Mouse (Mus musculus) left cerebral cortex, postnatal 25 days (tissue): ENCODE data around the gene Wdr75. TPM values are rescaled to one million over a fixed set of nuclear protein-coding genes. Genes with fewer than 3 reads are reported as not detected.

Experiments
- DNase-seq, 2 experiments: peaks; one replicate each; pipeline ENCODE4 v3.0.0; 2022; ENCODE audit warnings: low spot score in 2 of 2, mixed read lengths in 1 of 2
- intact Hi-C: fragments of 180-260 bp; cut with DNase I; formaldehyde crosslinking; loops from one replicate; pipeline ENCODE4 v1.15.1; 2025
- total RNA-seq, 2 experiments: library from RNA; stranded (reverse); gene quantifications; 2 replicates each; pipeline ENCODE4 v1.2.3; 2021

Gene Wdr75
- total RNA-seq: 10 to 100 TPM; 39.4 to 39.5 TPM

- peak; percentile 97 to 98 for DNase-seq
- intact Hi-C loops: no loop called here
Measured at GRCm38 (mm10) chr1:45794969-45795908, at the start of gene Wdr75. TSS of gene Wdr75 (plus strand) at chr1:45795166.

DNA sequence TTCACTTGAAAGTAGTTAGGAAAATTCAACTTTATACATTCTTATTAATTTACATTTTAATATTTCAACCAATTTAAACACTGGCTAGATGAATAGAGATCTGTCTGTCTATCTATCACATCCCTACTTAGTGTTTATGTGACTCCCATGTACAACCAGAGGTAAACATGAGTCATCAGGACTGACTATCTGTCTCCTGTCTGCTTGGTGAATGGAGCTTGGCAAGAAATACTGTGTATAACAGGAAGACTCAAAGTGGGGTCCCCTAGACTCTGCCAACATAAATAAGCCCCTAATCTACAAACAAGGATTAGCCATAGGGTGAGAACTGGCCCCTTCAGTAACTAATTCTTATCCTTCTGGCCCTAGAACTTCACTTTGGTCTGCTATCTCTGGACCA is 39.1 kb upstream of the Wdr75 start:
- intact Hi-C loops: no loop called here
- DNase-seq: no peak

- intact Hi-C loops: no loop called here
Measured at GRCm38 (mm10) chr1:45756707-45757106, 38.3 kb upstream of the Wdr75 start.

GRCm38 (mm10) chr1:45758011-45758410 is 37.0 kb upstream of the Wdr75 start:
- intact Hi-C loops: no loop called here

More at GRCm38 (mm10) chr1:45756707-45757106, 38.3 kb upstream of the Wdr75 start:
- DNase-seq: no peak

DNA sequence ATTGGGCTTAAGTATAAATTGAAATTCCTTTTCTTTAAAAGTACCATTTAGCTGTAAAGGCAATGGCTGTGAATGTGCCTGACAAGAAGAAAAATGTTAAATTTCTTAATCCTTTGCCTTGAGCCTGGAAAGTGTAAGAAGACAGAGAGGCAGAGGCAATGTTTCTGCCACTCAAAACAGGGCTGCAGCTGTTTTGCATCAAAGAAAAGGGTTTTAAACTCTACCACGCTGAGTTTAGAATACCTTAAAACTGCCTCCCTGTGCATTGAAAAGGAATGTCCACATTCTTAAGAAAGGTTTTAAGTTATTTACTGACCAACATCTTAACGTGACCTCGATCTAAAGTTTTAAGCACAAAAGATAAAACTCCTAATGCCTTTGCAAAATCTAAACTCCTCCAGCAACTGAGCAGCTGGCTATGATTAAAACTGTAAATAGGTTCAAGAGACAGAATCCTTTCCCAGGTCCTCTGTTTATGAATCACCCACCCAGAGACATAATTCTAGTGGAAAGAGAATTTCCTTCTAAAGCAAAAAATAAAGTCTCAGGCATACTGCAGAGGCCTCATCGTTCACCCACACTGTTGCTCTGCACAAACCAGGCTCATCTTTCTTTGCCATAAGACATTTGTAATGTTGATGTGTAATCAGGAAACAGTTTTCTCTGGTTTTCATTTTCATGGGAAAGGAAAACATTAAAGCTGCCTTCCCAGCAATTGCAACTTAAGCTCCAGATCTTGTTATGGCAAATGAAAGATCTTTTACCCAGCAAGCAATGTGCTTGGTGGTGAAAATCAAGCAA is 34.1 kb upstream of the Wdr75 start:
- intact Hi-C loops: loop anchor here (10.0 kb wide), 1 partner anchor 446 kb away; the partner anchor contains the start of gene Col3a1
- DNase-seq: peak in 1 of 2 experiments; percentile 38

More at GRCm38 (mm10) chr1:45758011-45758410, 37.0 kb upstream of the Wdr75 start:
- no peak for DNase-seq

DNA sequence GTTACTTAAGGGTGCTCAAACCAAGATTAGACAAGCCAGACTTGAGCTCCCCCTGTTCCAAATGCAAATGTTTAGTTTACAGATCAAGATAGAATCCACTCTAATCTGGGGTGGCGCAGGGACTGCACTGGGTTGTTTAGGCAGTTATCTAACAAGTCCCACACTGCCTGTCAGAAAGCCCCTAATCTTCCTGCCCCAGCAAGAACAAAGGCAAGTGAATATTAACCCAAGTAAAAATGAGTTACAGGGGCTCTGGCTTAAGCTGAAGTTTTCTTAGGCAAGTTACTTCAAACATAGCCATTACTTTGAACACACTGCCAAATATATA is 33.5 kb upstream of the Wdr75 start:
- intact Hi-C loops: loop anchor here (10.0 kb wide), 1 partner anchor 447 kb away; the partner anchor contains the start of gene Col3a1
- no peak for DNase-seq

- DNase-seq: peak in 1 of 2 experiments; percentile 6
- intact Hi-C loops: loop anchor here (1.0 to 10.0 kb wide), 5 partner anchors 93 to 1538 kb away; partner anchors contain the start of gene Col3a1
Measured at GRCm38 (mm10) chr1:45765678-45766077, 29.3 kb upstream of the Wdr75 start.

- peak; percentile 39 to 56 for DNase-seq
- intact Hi-C loops: loop anchor here (1.0 to 10.0 kb wide), 5 partner anchors 94 to 1539 kb away; partner anchors contain the start of gene Col3a1
Measured at GRCm38 (mm10) chr1:45766123-45766522, 28.8 kb upstream of the Wdr75 start.

- intact Hi-C loops: loop anchor here (2.0 to 10.0 kb wide), 4 partner anchors 95 to 1540 kb away; partner anchors contain the start of gene Col3a1
- DNase-seq: no peak
Measured at GRCm38 (mm10) chr1:45767533-45767932, 27.4 kb upstream of the Wdr75 start.

DNA sequence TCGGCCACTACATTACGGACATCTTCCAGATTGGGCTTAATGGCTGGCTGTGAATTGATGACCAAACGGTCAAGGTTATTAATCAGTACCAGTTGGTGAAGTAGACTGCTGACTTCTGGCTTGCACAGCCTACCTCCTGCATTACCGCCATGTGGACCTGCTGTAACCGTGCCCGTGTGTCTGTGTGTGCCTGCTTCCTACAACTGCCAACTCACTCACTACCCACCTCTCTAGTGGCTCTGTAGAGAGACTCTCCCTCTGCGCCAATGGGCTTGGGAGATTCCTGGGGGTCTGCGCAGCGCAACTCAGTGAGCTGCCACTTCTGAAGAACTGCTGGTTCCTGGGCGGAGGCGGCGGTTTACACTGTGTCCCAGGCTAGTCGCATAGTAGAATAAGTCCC is 25.6 kb upstream of the Wdr75 start:
- DNase-seq: no peak
- intact Hi-C loops: loop anchor here (5.0 to 10.0 kb wide), 3 partner anchors 97 to 1542 kb away; partner anchors contain the start of gene Col3a1

GRCm38 (mm10) chr1:45770051-45770450 is 24.9 kb upstream of the Wdr75 start:
- intact Hi-C loops: no loop called here
- DNase-seq: no peak

- intact Hi-C loops: no loop called here
- no peak for DNase-seq
Measured at GRCm38 (mm10) chr1:45780606-45781288, 14.2 kb upstream of the Wdr75 start.

- DNase-seq: peak; percentile 30 to 68
- intact Hi-C loops: loop anchor here (1.0 to 2.0 kb wide), 2 partner anchors 201 to 206 kb away; no protein-coding TSS in a partner anchor
Measured at GRCm38 (mm10) chr1:45816889-45817288, 21.9 kb downstream of the Wdr75 start.

- DNase-seq: no peak
- intact Hi-C loops: no loop called here
Measured at GRCm38 (mm10) chr1:45818564-45818963, 23.6 kb downstream of the Wdr75 start.

- DNase-seq: no peak
- intact Hi-C loops: no loop called here
Measured at GRCm38 (mm10) chr1:45824441-45824840, 29.5 kb downstream of the Wdr75 start.

DNA sequence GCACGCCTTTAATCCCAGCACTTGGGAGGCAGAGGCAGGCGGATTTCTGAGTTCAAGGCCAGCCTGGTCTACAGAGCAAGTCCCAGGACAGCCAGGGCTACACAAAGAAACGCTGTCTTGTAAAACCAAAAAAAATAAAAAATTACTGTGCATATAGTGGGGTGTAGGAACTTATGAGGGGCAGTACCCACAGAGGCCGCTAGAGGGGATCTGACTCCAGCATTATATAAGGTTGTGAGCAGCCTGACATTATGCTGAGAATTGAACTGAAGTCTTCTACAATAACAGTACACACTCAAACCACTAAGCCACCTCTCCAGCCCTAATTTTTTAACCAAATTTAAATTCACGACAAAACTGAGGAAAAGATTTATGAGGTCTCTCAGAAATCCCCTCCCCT is 30.2 kb downstream of the Wdr75 start:
- intact Hi-C loops: loop anchor here (5.0 kb wide), 1 partner anchor 102 kb away; the partner anchor contains the start of gene Slc40a1
- peak; percentile 64 to 69 for DNase-seq

DNA sequence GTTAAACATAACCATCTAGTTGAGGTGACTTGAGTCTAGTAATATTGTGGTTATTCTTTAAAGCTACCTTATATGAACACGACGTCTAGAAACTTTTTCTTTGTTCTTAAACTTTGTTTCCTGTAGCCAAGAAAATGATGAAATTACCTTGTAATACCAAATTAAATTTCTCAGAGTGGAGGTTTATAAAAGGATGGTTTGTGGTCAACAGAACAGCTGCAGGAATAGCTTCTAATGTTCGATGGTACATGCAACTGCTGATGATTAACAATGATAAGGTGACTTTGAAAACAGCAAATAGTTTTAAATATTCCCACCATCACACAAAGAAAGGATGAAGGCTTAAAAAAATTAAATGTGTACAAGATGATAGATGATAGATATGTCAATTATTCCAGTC is 30.7 kb downstream of the Wdr75 start:
- intact Hi-C loops: loop anchor here (5.0 kb wide), 1 partner anchor 102 kb away; the partner anchor contains the start of gene Slc40a1
- no peak for DNase-seq

- intact Hi-C loops: loop anchor here (5.0 kb wide), 1 partner anchor 101 kb away; the partner anchor contains the start of gene Slc40a1
- no peak for DNase-seq
Measured at GRCm38 (mm10) chr1:45826148-45826547, 31.2 kb downstream of the Wdr75 start.

DNA sequence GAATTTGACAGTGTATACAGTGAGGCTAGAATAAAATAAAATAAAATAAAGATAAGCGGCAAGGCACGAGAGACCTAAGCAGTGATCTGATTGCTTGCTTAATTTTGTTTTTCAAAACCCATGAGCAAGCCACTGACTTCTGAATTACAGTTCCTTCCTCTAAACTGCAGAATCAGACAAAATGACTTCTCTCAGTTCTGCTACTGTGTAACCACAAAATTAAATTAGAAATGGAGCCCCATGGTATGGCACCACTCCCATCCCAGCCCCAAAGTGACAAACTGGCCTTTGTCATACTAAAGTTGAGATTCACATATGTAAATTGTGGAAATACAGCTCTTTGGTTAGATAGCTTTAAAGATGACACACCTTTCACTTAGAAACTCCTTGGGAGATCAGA is 31.8 kb downstream of the Wdr75 start:
- intact Hi-C loops: loop anchor here (5.0 kb wide), 1 partner anchor 101 kb away; the partner anchor contains the start of gene Slc40a1
- no peak for DNase-seq
